Mouse (Mus musculus) spleen, adult 2 months (tissue): Measurements from ENCODE around the gene Wdr74.
A peak's percentile ranks its signal among the peaks of the same experiment; 100 is the strongest.

Experiments used
- CTCF ChIP-seq: fragments of 200-500 bp; IDR thresholded peaks from 2 replicates; pipeline ENCODE4 v1.5.1; 2011; ENCODE audit warnings: mild to moderate bottlenecking, inconsistent platforms; ENCODE audit not compliant: insufficient read depth, insufficient read length, insufficient replicate concordance; ENCODE audit errors: extremely low read depth
- POLR2A ChIP-seq: fragments of 200-500 bp; IDR thresholded peaks from 2 replicates; pipeline ENCODE4 v1.6.1; 2011; ENCODE audit warnings: low read depth, low read length, inconsistent platforms

DNA sequence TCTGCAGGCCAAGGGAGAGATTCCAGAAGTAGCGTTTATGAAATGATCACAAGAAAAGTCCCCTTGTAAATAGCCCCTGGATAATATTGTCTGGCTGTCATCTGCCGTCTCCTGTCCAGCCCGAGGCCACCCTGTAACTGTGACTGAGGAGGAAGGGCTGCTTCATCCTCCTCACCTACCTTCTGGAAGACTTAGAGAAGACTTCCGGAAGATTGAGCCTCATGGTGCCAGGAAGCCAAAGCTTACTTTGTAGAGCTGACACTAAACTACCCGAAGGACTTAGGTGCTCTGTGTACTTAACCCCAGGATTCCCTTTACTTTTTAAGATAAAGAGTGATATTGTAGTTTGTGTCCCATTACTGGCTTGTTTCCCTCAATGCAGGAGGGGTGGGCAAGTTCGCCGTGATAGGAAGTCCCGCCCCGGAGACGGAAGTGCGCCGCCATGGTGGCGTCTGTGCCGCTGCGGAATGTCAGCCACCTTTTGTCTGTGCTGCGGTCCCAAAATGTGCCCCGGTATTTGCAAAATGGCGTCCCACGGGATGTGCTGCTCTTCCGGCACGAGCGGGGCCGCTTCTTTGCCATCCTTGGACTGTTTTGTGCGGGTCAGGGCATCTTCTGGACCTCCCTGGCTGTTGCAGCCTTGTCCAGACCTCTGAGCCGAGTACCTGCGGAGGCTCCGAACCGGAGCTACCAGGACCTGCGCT is 35.1 kb downstream of the Wdr74 start, which contains the start of gene Tmem223:
- TF ChIP-seq POLR2A, result peak; percentile 87
- TF ChIP-seq CTCF, result no peak
